Comparison of ENCODE assay signal across 21 mouse cellular contexts in genomic region chr6:124722876-124723473, GRCm38 (mm10). TPM values are rescaled to one million over a fixed set of nuclear protein-coding genes. Genes with fewer than 3 reads are reported as not detected.
DNase-seq lines count a peak whose midpoint lies in the region; ATAC-seq lines count a peak whose summit lies in the region.
"Had no signal": no experiment of that assay in that cellular context is flagged by ENCODE, and none has a peak within 500 bp of the region (broad histone marks: within the 10 kb centered on the region; RNA-seq: fewer than 3 reads in every experiment).

No protein-coding gene starts in this region.

- DNase-seq in liver, embryonic 11.5 days (ENCODE audit: low spot score) = no peak
- no peak for DNase-seq in liver
- DNase-seq in T-cell, adult 2 months (ENCODE audit: low spot score) = peak; percentile 19
- peak; percentile 50 for DNase-seq in splenic B cell, adult 2 months (ENCODE audit: low read depth, low spot score)
- DNase-seq in thymus, postnatal 10 days (ENCODE audit: low spot score in 2 of 2) = no peak
- DNase-seq in kidney, postnatal 10 days = no peak
- DNase-seq: adrenal gland, postnatal 36 days; cerebellum, postnatal 36 days; midbrain, embryonic 14.5 days; thymus, postnatal 36 days had no signal

- 0 out of 2 replicates have a peak overlapping the region, but pooled peaks have one; percentile 25 for H3K9ac ChIP-seq in liver, embryonic 11.5 days (ENCODE audit: low read depth, low read length)
- no peak overlapping the region; the same call in 1 of the 2 replicates for H3K9ac ChIP-seq in liver, embryonic 16.5 days (ENCODE audit: low read depth, low read length)
- H3K9ac ChIP-seq: forebrain, embryonic 15.5 days; intestine, embryonic 15.5 days; limb, embryonic 15.5 days had no signal

- no peaks in the 10 kb centered on the region; the same call in 1 of the 2 replicates for H3K36me3 ChIP-seq in liver, embryonic 11.5 days (ENCODE audit: control insufficient read depth, insufficient read depth, low read length)
- H3K36me3 ChIP-seq in liver, embryonic 16.5 days (ENCODE audit: control insufficient read depth, insufficient read depth) = no peaks in the 10 kb centered on the region
- H3K36me3 ChIP-seq in splenic B cell, adult 2 months (ENCODE audit: control insufficient read depth, insufficient read depth, low read length, poor library complexity, severe bottlenecking) = peaks cover 31% of the 10 kb centered on the region
- H3K36me3 ChIP-seq: forebrain, embryonic 15.5 days; intestine, embryonic 15.5 days; limb, embryonic 15.5 days had no signal

- no peak overlapping the region for H3K27ac ChIP-seq in liver, embryonic 11.5 days (ENCODE audit: low read depth, low read length)
- peak overlapping the region; percentile 43 for H3K27ac ChIP-seq in liver, embryonic 16.5 days (ENCODE audit: low read length)
- H3K27ac ChIP-seq: embryonic facial prominence, embryonic 10.5 days; forebrain, embryonic 15.5 days; intestine, embryonic 15.5 days; kidney, postnatal 0 days; limb, embryonic 15.5 days had no signal

- ATAC-seq in liver, embryonic 11.5 days (replicated peaks; ENCODE audit: low FRiP score) = no peak
- no peak for ATAC-seq in liver, embryonic 16.5 days (ENCODE audit: low read depth)
- ATAC-seq: forebrain, embryonic 15.5 days; intestine, embryonic 15.5 days had no signal

- no peaks in the 10 kb centered on the region for H3K27me3 ChIP-seq in liver, embryonic 11.5 days (replicated peaks; ENCODE audit: control insufficient read depth, insufficient read depth, low read length)
- H3K27me3 ChIP-seq in liver, embryonic 16.5 days (ENCODE audit: control insufficient read depth, insufficient read depth, low read depth, low read length) = no peaks in the 10 kb centered on the region
- H3K27me3 ChIP-seq in splenic B cell, adult 2 months (ENCODE audit: control insufficient read depth, insufficient read depth, low read length, poor library complexity, severe bottlenecking) = no peaks in the 10 kb centered on the region
- H3K27me3 ChIP-seq: forebrain, embryonic 15.5 days; intestine, embryonic 15.5 days; limb, embryonic 15.5 days had no signal

- no peak overlapping the region for H3K4me2 ChIP-seq in liver, embryonic 11.5 days
- no peak overlapping the region for H3K4me2 ChIP-seq in liver, embryonic 16.5 days (ENCODE audit: low read depth, low read length)
- H3K4me2 ChIP-seq: forebrain, embryonic 15.5 days; heart, embryonic 11.5 days; intestine, embryonic 15.5 days; limb, embryonic 15.5 days had no signal

- H3K9me3 ChIP-seq in liver, embryonic 11.5 days (ENCODE audit: control insufficient read depth, low read length) = no peaks in the 10 kb centered on the region
- H3K9me3 ChIP-seq in liver, embryonic 16.5 days (replicated peaks; ENCODE audit: control insufficient read depth, low read length) = no peaks in the 10 kb centered on the region
- H3K9me3 ChIP-seq: embryonic facial prominence, embryonic 10.5 days; forebrain, embryonic 15.5 days; intestine, embryonic 15.5 days; limb, embryonic 15.5 days had no signal

- peaks cover 29% of the 10 kb centered on the region for H3K4me1 ChIP-seq in liver, embryonic 11.5 days (replicated peaks; ENCODE audit: control insufficient read depth, insufficient read depth, low read length)
- peaks cover 36% of the 10 kb centered on the region for H3K4me1 ChIP-seq in liver, embryonic 16.5 days (ENCODE audit: control insufficient read depth, low read depth, low read length)
- H3K4me1 ChIP-seq: forebrain, embryonic 15.5 days; limb, embryonic 15.5 days had no signal

- H3K4me3 ChIP-seq in liver, embryonic 11.5 days (ENCODE audit: low read depth, low read length) = no peak overlapping the region
- H3K4me3 ChIP-seq in liver, embryonic 16.5 days (ENCODE audit: low read depth, low read length) = no peak overlapping the region
- H3K4me3 ChIP-seq: embryonic facial prominence, embryonic 10.5 days; erythroblast, embryonic 14.5 days; forebrain, embryonic 15.5 days; intestine, embryonic 15.5 days; limb, embryonic 15.5 days had no signal

- WGBS in liver, embryonic 11.5 days = 81% methylated on average over 6 of the region's 6 CpGs
- WGBS in liver, embryonic 16.5 days (ENCODE audit: insufficient replicate concordance) = 58% methylated on average over 6 of the region's 6 CpGs

RNA-seq across cellular contexts. Expression of gene Phb2, which starts 10.8 kb away (rescaled TPM):
- polyA plus RNA-seq in liver, embryonic 11.5 days (2014; fragmentation: Nextera tagmentation; extraction: Ambion mirVana) = 640 and 660 TPM in 2 replicates
- 206 and 214 TPM in 2 replicates for polyA plus RNA-seq in liver, embryonic 16.5 days (2015; fragmentation: Nextera tagmentation; extraction: Ambion mirVana)

RNA-seq across cellular contexts. Expression of gene Emg1, which starts 11.0 kb away (rescaled TPM):
- 311 and 329 TPM in 2 replicates for polyA plus RNA-seq in liver, embryonic 11.5 days (2014; fragmentation: Nextera tagmentation; extraction: Ambion mirVana)
- polyA plus RNA-seq in liver, embryonic 16.5 days (2015; fragmentation: Nextera tagmentation; extraction: Ambion mirVana) = 105 and 121 TPM in 2 replicates

RNA-seq across cellular contexts. Expression of gene Ptpn6, which starts 15.5 kb away (rescaled TPM):
- polyA plus RNA-seq in liver, embryonic 11.5 days (2014; fragmentation: Nextera tagmentation; extraction: Ambion mirVana) = 49.5 and 50.3 TPM in 2 replicates
- 38.2 and 38.3 TPM in 2 replicates for polyA plus RNA-seq in liver, embryonic 16.5 days (2015; fragmentation: Nextera tagmentation; extraction: Ambion mirVana)

RNA-seq across cellular contexts. Expression of gene Grcc10, which starts 18.2 kb away (rescaled TPM):
- 147 and 167 TPM in 2 replicates for polyA plus RNA-seq in liver, embryonic 11.5 days (2014; fragmentation: Nextera tagmentation; extraction: Ambion mirVana)
- 80.7 and 83.6 TPM in 2 replicates for polyA plus RNA-seq in liver, embryonic 16.5 days (2015; fragmentation: Nextera tagmentation; extraction: Ambion mirVana)

RNA-seq across cellular contexts. Expression of gene Gm45234, which starts 32.8 kb away (rescaled TPM):
- polyA plus RNA-seq in liver, embryonic 11.5 days (2014; fragmentation: Nextera tagmentation; extraction: Ambion mirVana) = 0.15 TPM in 1 of 2 replicates, not detected in the other
- not detected in 2 replicates for polyA plus RNA-seq in liver, embryonic 16.5 days (2015; fragmentation: Nextera tagmentation; extraction: Ambion mirVana)
- polyA plus RNA-seq: embryonic facial prominence, embryonic 10.5 days; forebrain, embryonic 15.5 days; heart, embryonic 11.5 days; hindbrain, embryonic 11.5 days; intestine, embryonic 15.5 days; kidney, postnatal 0 days; midbrain, embryonic 14.5 days; neural tube, embryonic 11.5 days; stomach, embryonic 14.5 days had no signal

Comparison
In these comparisons a context has a peak if more than half of its experiments do, and no peak if none do; other contexts are left out.
1. DNase-seq: peak in T-cell, adult 2 months (single experiment) and splenic B cell, adult 2 months (single experiment); none in liver, embryonic 11.5 days (single experiment), liver (single experiment), thymus, postnatal 10 days (0 of 2) and kidney, postnatal 10 days (single experiment).